Mouse (Mus musculus) kidney, embryonic 15.5 days (tissue): ENCODE results near the gene Xylt1. TPM values are rescaled to one million over a fixed set of nuclear protein-coding genes. Genes with fewer than 3 reads are reported as not detected.

Source experiments
- ATAC-seq: fragments of 200-750 bp; cut with Nextera tagmentation; replicated peaks from 2 replicates; pipeline ENCODE4 v1.8.0; 2017; ENCODE audit warnings: moderate TSS enrichment; ENCODE audit not compliant: low FRiP score
- H3K27ac ChIP-seq: fragments of 300-500 bp; sonication (generic); 2 replicates; pipeline ENCODE4 v1.5.1; 2015; ENCODE audit warnings: mild to moderate bottlenecking, inconsistent platforms
- H3K27me3 ChIP-seq: fragments of 300-500 bp; sonication (generic); 2 replicates; pipeline ENCODE4 v1.6.1; 2015; ENCODE audit warnings: inconsistent platforms
- H3K36me3 ChIP-seq: fragments of 300-500 bp; sonication (generic); 2 replicates; pipeline ENCODE4 v1.6.1; 2015; ENCODE audit warnings: inconsistent platforms
- H3K4me1 ChIP-seq: fragments of 300-500 bp; sonication (generic); 2 replicates; pipeline ENCODE4 v1.6.1; 2015; ENCODE audit warnings: inconsistent platforms
- H3K4me2 ChIP-seq: fragments of 300-500 bp; sonication (generic); 2 replicates; pipeline ENCODE4 v1.6.1; 2015; ENCODE audit warnings: moderate library complexity, mild to moderate bottlenecking, inconsistent platforms
- H3K4me3 ChIP-seq: fragments of 300-500 bp; sonication (generic); replicated peaks from 2 replicates; pipeline ENCODE4 v1.5.1; 2015; ENCODE audit warnings: mild to moderate bottlenecking, inconsistent platforms
- H3K9ac ChIP-seq: fragments of 300-500 bp; sonication (generic); 2 replicates; pipeline ENCODE4 v1.6.1; 2015; ENCODE audit warnings: mild to moderate bottlenecking, inconsistent platforms
- H3K9me3 ChIP-seq: fragments of 300-500 bp; sonication (generic); replicated peaks from 2 replicates; pipeline ENCODE4 v1.6.1; 2016; ENCODE audit warnings: inconsistent platforms
- WGBS: fragments of 180-500 bp; shearing (Covaris S2); methylation state at CpG from one replicate; pipeline ENCODE4 v1.1.7; 2015; ENCODE audit warnings: mixed read lengths; 5-methylcytosine and 5-hydroxymethylcytosine counted together
- polyA plus RNA-seq: library from polyadenylated mRNA; unstranded; fragments of >200 nt; fragmentation: Nextera tagmentation; extraction: Ambion mirVana; gene quantifications from 2 replicates; pipeline ENCODE4 v1.2.1, GENCODE M21; 2015

Xylt1 gene
- polyA plus RNA-seq, 1 experiment from 2014 or later = 2.3 TPM

GRCm38 (mm10) chr7:117658739-117659138, 278.0 kb downstream of the Xylt1 start:
- Histone ChIP-seq H3K4me2 (no peak overlapping the region), H3K27me3 (no peaks in the 10 kb centered on the region), H3K36me3 (peaks cover 20% of the 10 kb centered on the region; the same call in 1 of the 2 replicates), H3K9me3 (no peaks in the 10 kb centered on the region), H3K9ac (no peak overlapping the region), H3K4me1 (no peaks in the 10 kb centered on the region), H3K4me3 (no peak overlapping the region), H3K27ac (no peak overlapping the region)
- 87% methylated on average over 4 of the region's 4 CpGs for WGBS
- no peak for ATAC-seq

GRCm38 (mm10) chr7:117667286-117667685, 286.5 kb downstream of the Xylt1 start:
- 0 out of 2 replicates have a peak, but pooled peaks have one; percentile 33 for ATAC-seq
- no peaks in the 10 kb centered on the region for H3K27me3 ChIP-seq
- 85% methylated on average over 10 of the region's 10 CpGs for WGBS
- no peaks in the 10 kb centered on the region for H3K4me1 ChIP-seq
- no peak overlapping the region for H3K4me2 ChIP-seq
- no peaks in the 10 kb centered on the region; the same call in none of the 2 replicates for H3K36me3 ChIP-seq
- no peak overlapping the region for H3K27ac ChIP-seq
- no peak overlapping the region for H3K4me3 ChIP-seq
- no peaks in the 10 kb centered on the region for H3K9me3 ChIP-seq
- H3K9ac ChIP-seq = no peak overlapping the region

GRCm38 (mm10) chr7:117668226-117668625, 287.4 kb downstream of the Xylt1 start:
- Histone ChIP-seq H3K27me3 (no peaks in the 10 kb centered on the region), H3K27ac (no peak overlapping the region), H3K9ac (no peak overlapping the region), H3K4me3 (no peak overlapping the region), H3K4me2 (no peak overlapping the region), H3K36me3 (no peaks in the 10 kb centered on the region; the same call in none of the 2 replicates), H3K4me1 (no peaks in the 10 kb centered on the region), H3K9me3 (no peaks in the 10 kb centered on the region)
- no peak for ATAC-seq
- WGBS = 84% methylated on average over 9 of the region's 9 CpGs

GRCm38 (mm10) chr7:117672121-117672591, 291.4 kb downstream of the Xylt1 start:
- Histone ChIP-seq H3K9me3 (no peaks in the 10 kb centered on the region), H3K4me2 (no peak overlapping the region), H3K4me3 (no peak overlapping the region), H3K36me3 (no peaks in the 10 kb centered on the region; the same call in 1 of the 2 replicates), H3K27me3 (no peaks in the 10 kb centered on the region), H3K4me1 (no peaks in the 10 kb centered on the region), H3K9ac (no peak overlapping the region), H3K27ac (no peak overlapping the region)
- ATAC-seq = no peak
- WGBS = 85% methylated on average over 7 of the region's 7 CpGs

- H3K4me3 ChIP-seq = no peak overlapping the region
- no peaks in the 10 kb centered on the region for H3K27me3 ChIP-seq
- 40% methylated on average over 5 of the region's 5 CpGs for WGBS
- H3K27ac ChIP-seq = no peak overlapping the region
- no peak overlapping the region for H3K4me2 ChIP-seq
- H3K36me3 ChIP-seq = no peaks in the 10 kb centered on the region
- no peak overlapping the region for H3K9ac ChIP-seq
- ATAC-seq = no peak
- H3K4me1 ChIP-seq = no peaks in the 10 kb centered on the region
- no peaks in the 10 kb centered on the region for H3K9me3 ChIP-seq
Observed at GRCm38 (mm10) chr7:117686120-117686996, 305.6 kb downstream of the Xylt1 start.

- Histone ChIP-seq H3K4me2 (no peak overlapping the region), H3K27me3 (no peaks in the 10 kb centered on the region), H3K9me3 (no peaks in the 10 kb centered on the region), H3K9ac (no peak overlapping the region), H3K4me3 (no peak overlapping the region), H3K36me3 (no peaks in the 10 kb centered on the region), H3K4me1 (no peaks in the 10 kb centered on the region), H3K27ac (no peak overlapping the region)
- 88% methylated on average over 3 of the region's 3 CpGs for WGBS
- ATAC-seq = no peak
Observed at GRCm38 (mm10) chr7:117686997-117687302, 306.2 kb downstream of the Xylt1 start.

- 0 out of 2 replicates have a peak, but pooled peaks have one; percentile 46 for ATAC-seq
- Histone ChIP-seq H3K27me3 (no peaks in the 10 kb centered on the region), H3K4me3 (no peak overlapping the region), H3K9ac (no peak overlapping the region), H3K27ac (no peak overlapping the region), H3K4me1 (no peaks in the 10 kb centered on the region), H3K36me3 (no peaks in the 10 kb centered on the region), H3K9me3 (no peaks in the 10 kb centered on the region), H3K4me2 (no peak overlapping the region)
- 83% methylated on average over 4 of the region's 4 CpGs for WGBS
Observed at GRCm38 (mm10) chr7:117695612-117696011, 314.8 kb downstream of the Xylt1 start.

GRCm38 (mm10) chr7:117697681-117698080, 316.9 kb downstream of the Xylt1 start:
- ATAC-seq = no peak
- no peaks in the 10 kb centered on the region for H3K27me3 ChIP-seq
- no peak overlapping the region for H3K9ac ChIP-seq
- no peaks in the 10 kb centered on the region for H3K4me1 ChIP-seq
- no peak overlapping the region for H3K4me2 ChIP-seq
- H3K4me3 ChIP-seq = no peak overlapping the region
- no peaks in the 10 kb centered on the region for H3K36me3 ChIP-seq
- H3K27ac ChIP-seq = no peak overlapping the region
- H3K9me3 ChIP-seq = no peaks in the 10 kb centered on the region
- 95% methylated on average over 4 of the region's 4 CpGs for WGBS

- WGBS = 93% methylated on average over 1 of the region's 1 CpGs
- Histone ChIP-seq H3K9me3 (no peaks in the 10 kb centered on the region), H3K4me1 (no peaks in the 10 kb centered on the region), H3K27me3 (no peaks in the 10 kb centered on the region), H3K27ac (no peak overlapping the region), H3K4me2 (no peak overlapping the region), H3K4me3 (no peak overlapping the region), H3K9ac (no peak overlapping the region), H3K36me3 (no peaks in the 10 kb centered on the region)
- no peak for ATAC-seq
Observed at GRCm38 (mm10) chr7:117698551-117699114, 317.9 kb downstream of the Xylt1 start.

GRCm38 (mm10) chr7:117699343-117699985, 318.7 kb downstream of the Xylt1 start:
- H3K4me1 ChIP-seq = no peaks in the 10 kb centered on the region

GRCm38 (mm10) chr7:117700066-117700465, 319.3 kb downstream of the Xylt1 start:
- H3K4me3 ChIP-seq = no peak overlapping the region
- H3K9me3 ChIP-seq = no peaks in the 10 kb centered on the region
- H3K9ac ChIP-seq = no peak overlapping the region
- no peaks in the 10 kb centered on the region for H3K27me3 ChIP-seq
- H3K36me3 ChIP-seq = no peaks in the 10 kb centered on the region
- 75% methylated on average over 6 of the region's 6 CpGs for WGBS
- H3K4me1 ChIP-seq = no peaks in the 10 kb centered on the region
- ATAC-seq = no peak
- no peak overlapping the region for H3K27ac ChIP-seq
- H3K4me2 ChIP-seq = no peak overlapping the region

More at GRCm38 (mm10) chr7:117699343-117699985, 318.7 kb downstream of the Xylt1 start:
- H3K27ac ChIP-seq = no peak overlapping the region
- no peak for ATAC-seq
- no peaks in the 10 kb centered on the region for H3K27me3 ChIP-seq
- WGBS = 70% methylated on average over 4 of the region's 4 CpGs
- H3K9me3 ChIP-seq = no peaks in the 10 kb centered on the region
- no peak overlapping the region for H3K9ac ChIP-seq
- no peak overlapping the region for H3K4me2 ChIP-seq
- H3K36me3 ChIP-seq = no peaks in the 10 kb centered on the region
- no peak overlapping the region for H3K4me3 ChIP-seq
